Mouse (Mus musculus): ENCODE results near the gene Secisbp2l. TPM values are rescaled to one million over a fixed set of nuclear protein-coding genes. Genes with fewer than 3 reads are reported as not detected.

Secisbp2l gene
- polyA plus RNA-seq, 1 experiment from 2014 or later = 5.7 TPM

DNA sequence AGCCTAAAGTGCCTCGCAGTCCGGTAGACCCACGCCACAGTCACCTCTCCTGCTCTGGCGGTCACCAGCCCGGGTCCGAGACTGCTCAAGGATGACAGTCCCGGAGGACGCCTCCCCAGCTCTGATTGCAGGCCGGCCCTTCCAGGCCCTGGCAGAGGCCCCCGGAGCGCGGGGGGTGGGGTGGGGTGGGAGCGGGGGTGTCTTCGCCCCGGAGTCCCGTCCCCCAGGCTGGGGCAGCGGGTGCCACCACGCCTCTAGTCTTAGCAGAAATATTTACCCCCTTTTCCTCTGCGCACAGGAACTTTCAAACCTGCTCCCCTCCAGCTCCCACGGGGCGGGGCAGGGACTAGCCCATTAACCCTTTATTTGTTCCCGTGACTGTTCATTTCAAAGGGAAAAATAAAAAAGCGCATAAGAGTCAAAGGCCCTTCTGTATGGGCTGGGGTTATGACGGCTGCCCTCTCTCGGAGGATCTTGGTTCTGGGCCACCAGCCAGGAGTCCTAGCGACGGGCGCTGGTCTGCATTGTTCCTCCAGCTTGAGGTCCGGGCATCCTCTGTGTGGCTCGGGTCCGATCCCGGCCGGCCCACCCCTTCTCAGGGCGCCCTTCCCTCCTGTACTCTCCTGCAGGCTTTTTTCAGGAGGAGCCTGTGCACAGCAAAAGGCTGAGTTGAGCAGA is 59.1 kb downstream of the Secisbp2l start:
- H3K9me3 ChIP-seq (ENCODE audit: low read length) = no peaks in the 10 kb centered on the region
- peaks cover 49% of the 10 kb centered on the region for H3K27me3 ChIP-seq (ENCODE audit: insufficient read depth, low read length)
- peak overlapping the region; percentile 41; the same call in 1 of the 2 replicates for H3K9ac ChIP-seq (replicated peaks)
- H3K27ac ChIP-seq (ENCODE audit: low read depth) = no peak overlapping the region
- peaks cover 14% of the 10 kb centered on the region for H3K4me1 ChIP-seq (ENCODE audit: insufficient read depth)
- peak overlapping the region; percentile 86 for H3K4me2 ChIP-seq (ENCODE audit: low read depth, low read length)
- H3K36me3 ChIP-seq (replicated peaks; ENCODE audit: insufficient read depth, low read length) = no peaks in the 10 kb centered on the region
- 1% methylated on average over 34 of the region's 34 CpGs for WGBS (ENCODE audit: insufficient replicate concordance)
- H3K4me3 ChIP-seq (ENCODE audit: low read depth, low read length) = peak overlapping the region; percentile 42
- TF ChIP-seq EP300 (IDR thresholded peaks at IDR 0.05; ENCODE audit: low read depth) (no peak), CTCF (IDR thresholded peaks at IDR 0.05; ENCODE audit: low read depth) (peak; percentile 38)
- DNase-seq (peak; percentile 42), ATAC-seq (peak; percentile 62)

DNA sequence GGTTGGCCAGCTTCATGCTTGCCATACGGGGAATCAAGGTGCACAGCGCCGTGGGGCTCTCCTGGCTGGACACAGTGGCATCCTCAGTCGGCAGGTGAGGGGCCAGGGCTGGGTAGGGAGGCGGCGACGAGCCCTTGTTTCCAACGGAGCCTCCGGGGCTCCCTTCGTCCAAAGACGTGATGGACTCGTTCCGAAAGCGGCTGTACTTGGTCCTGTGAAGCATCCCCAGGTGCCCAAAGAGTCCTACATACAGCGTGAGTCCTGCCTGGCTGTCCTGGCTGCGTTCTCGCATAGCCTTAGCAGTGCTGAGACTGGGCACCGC is 59.6 kb downstream of the Secisbp2l start:
- H3K27ac ChIP-seq (ENCODE audit: low read depth) = no peak overlapping the region
- peak overlapping the region; percentile 86 for H3K4me2 ChIP-seq (ENCODE audit: low read depth, low read length)
- no peaks in the 10 kb centered on the region for H3K9me3 ChIP-seq (ENCODE audit: low read length)
- H3K4me3 ChIP-seq (ENCODE audit: low read depth, low read length) = peak overlapping the region; percentile 42
- H3K36me3 ChIP-seq (replicated peaks; ENCODE audit: insufficient read depth, low read length) = no peaks in the 10 kb centered on the region
- TF ChIP-seq EP300 (IDR thresholded peaks at IDR 0.05; ENCODE audit: low read depth) = no peak
- ATAC-seq (0 out of 2 replicates have a peak, but pooled peaks have one; percentile 25), DNase-seq (no peak)
- no peak overlapping the region; the same call in 1 of the 2 replicates for H3K9ac ChIP-seq (replicated peaks)
- WGBS (ENCODE audit: insufficient replicate concordance) = 2% methylated on average over 18 of the region's 18 CpGs
- peaks cover 49% of the 10 kb centered on the region for H3K27me3 ChIP-seq (ENCODE audit: insufficient read depth, low read length)
- H3K4me1 ChIP-seq (ENCODE audit: insufficient read depth) = peaks cover 14% of the 10 kb centered on the region

DNA sequence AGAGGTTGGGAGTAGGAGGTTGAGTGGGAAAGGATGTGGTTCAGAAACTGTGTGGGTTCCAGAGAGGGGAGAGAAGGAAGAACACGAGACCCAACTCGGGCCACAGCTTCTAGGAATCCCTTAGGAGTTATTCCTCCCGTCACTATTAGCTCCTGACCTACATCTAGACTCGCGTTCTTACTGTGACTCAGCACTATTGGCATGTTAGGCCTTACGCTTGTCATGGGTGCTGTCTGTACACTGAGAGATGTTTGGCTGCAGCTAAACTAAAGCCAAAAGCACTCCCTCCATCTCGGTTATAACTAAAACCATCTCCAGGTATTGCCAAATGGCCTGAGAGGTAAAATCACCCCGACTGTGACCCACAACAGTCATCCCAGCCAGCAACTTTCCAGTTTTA is 66.1 kb downstream of the Secisbp2l start:
- ATAC-seq (no peak), DNase-seq (no peak)
- peaks cover 14% of the 10 kb centered on the region; the same call in 1 of the 2 replicates for H3K27me3 ChIP-seq (ENCODE audit: insufficient read depth, low read length)
- WGBS (ENCODE audit: insufficient replicate concordance) = 81% methylated on average over 8 of the region's 8 CpGs
- TF ChIP-seq CTCF (IDR thresholded peaks at IDR 0.05; ENCODE audit: low read depth) = no peak
- TF ChIP-seq EP300 (IDR thresholded peaks at IDR 0.05; ENCODE audit: low read depth) = no peak
- H3K4me1 ChIP-seq (ENCODE audit: insufficient read depth) = no peaks in the 10 kb centered on the region
- no peaks in the 10 kb centered on the region for H3K9me3 ChIP-seq (ENCODE audit: low read length)
- no peak overlapping the region for H3K4me3 ChIP-seq (ENCODE audit: low read depth, low read length)
- H3K9ac ChIP-seq (replicated peaks) = no peak overlapping the region
- H3K36me3 ChIP-seq (replicated peaks; ENCODE audit: insufficient read depth, low read length) = no peaks in the 10 kb centered on the region
- H3K4me2 ChIP-seq (ENCODE audit: low read depth, low read length) = no peak overlapping the region
- no peak overlapping the region for H3K27ac ChIP-seq (ENCODE audit: low read depth)

DNA sequence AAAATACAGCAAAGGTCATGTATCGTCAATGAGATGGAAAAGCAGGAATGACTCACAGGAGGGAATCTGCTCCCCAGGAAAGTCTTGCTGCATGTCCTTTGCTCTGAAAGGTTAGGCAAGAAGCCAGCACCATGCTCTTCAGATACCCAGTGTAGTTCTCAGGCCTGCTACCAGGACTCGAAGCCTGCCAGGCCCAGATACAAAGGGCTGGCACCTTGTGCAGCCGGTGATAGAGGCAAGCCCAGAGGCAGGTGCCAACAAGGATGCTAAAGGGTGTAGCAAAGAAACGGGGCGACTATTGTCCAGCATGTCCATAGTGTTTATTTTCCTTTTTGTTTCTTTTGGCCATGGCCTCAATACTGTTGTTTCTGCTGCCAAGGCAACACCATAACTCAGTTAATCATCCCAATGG is 76.2 kb downstream of the Secisbp2l start:
- Histone ChIP-seq H3K9me3 (ENCODE audit: low read length) (no peaks in the 10 kb centered on the region), H3K4me2 (ENCODE audit: low read depth, low read length) (no peak overlapping the region), H3K4me3 (ENCODE audit: low read depth, low read length) (no peak overlapping the region), H3K27me3 (ENCODE audit: insufficient read depth, low read length) (no peaks in the 10 kb centered on the region), H3K36me3 (replicated peaks; ENCODE audit: insufficient read depth, low read length) (no peaks in the 10 kb centered on the region), H3K9ac (replicated peaks) (no peak overlapping the region), H3K4me1 (ENCODE audit: insufficient read depth) (no peaks in the 10 kb centered on the region), H3K27ac (ENCODE audit: low read depth) (no peak overlapping the region)
- TF ChIP-seq CTCF (IDR thresholded peaks at IDR 0.05; ENCODE audit: low read depth) (no peak), EP300 (IDR thresholded peaks at IDR 0.05; ENCODE audit: low read depth) (no peak)
- no peak for ATAC-seq
- DNase-seq = no peak
- 71% methylated on average over 5 of the region's 5 CpGs for WGBS (ENCODE audit: insufficient replicate concordance)

DNA sequence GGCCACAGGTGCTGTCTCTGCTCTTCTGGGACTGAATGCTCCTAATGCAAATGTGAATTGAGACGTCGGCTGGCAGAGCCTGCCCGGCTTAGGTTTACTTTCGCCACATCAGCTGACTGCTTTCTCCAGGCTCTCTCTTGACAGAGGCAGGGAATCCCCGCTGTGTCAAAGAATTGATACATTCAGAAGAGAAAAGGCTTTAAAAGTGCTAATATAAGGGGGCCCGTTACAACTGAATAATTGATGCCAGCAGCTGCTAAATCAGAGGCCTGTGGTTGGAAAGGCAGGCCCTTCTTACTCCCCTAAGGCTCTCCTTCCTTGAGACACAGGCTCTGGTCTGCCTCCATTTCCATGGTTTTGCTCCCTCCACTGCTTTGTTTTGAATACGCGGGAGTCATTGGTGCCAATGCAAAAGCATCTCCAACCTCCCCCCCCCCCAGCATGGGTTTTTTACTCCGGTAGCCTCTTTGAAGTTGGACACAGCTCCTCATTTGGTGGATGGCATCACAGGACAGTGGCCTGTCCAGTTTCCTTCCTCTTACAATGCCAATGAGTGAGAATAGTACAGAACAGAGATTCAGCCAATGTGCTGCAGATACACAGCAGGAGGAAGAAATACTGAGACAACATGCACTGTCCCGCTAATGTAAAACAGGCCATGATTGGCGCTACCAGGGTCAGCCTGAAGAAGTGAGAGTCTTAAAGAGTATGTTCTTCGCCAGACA is 77.6 kb downstream of the Secisbp2l start:
- TF ChIP-seq EP300 (IDR thresholded peaks at IDR 0.05; ENCODE audit: low read depth) (no peak), CTCF (IDR thresholded peaks at IDR 0.05; ENCODE audit: low read depth) (no peak)
- Histone ChIP-seq H3K4me3 (ENCODE audit: low read depth, low read length) (no peak overlapping the region), H3K9me3 (ENCODE audit: low read length) (no peaks in the 10 kb centered on the region), H3K36me3 (replicated peaks; ENCODE audit: insufficient read depth, low read length) (no peaks in the 10 kb centered on the region), H3K9ac (replicated peaks) (no peak overlapping the region), H3K4me1 (ENCODE audit: insufficient read depth) (no peaks in the 10 kb centered on the region), H3K27me3 (ENCODE audit: insufficient read depth, low read length) (no peaks in the 10 kb centered on the region), H3K27ac (ENCODE audit: low read depth) (no peak overlapping the region), H3K4me2 (ENCODE audit: low read depth, low read length) (no peak overlapping the region)
- 72% methylated on average over 12 of the region's 12 CpGs for WGBS (ENCODE audit: insufficient replicate concordance)
- DNase-seq = no peak
- ATAC-seq = no peak

DNA sequence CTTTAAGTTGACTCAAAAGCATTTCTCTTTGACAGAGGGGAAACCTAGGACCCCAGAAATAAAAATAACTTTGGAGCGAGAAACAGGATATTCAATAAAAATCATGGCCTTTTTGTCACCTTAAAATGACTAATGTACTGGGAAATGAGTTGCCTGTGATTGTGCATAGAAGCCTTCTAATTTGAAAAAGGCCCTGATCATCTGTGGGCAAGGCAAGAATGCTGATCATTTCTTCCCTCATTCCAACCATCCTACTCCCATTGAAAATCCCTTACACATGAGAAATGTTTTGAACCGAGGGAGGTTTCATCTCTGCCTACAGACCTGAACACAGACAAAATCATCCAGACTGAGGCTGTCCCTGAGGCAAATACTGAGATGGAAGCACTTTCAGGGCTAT is 79.8 kb downstream of the Secisbp2l start:
- Histone ChIP-seq H3K4me1 (ENCODE audit: insufficient read depth) (no peaks in the 10 kb centered on the region), H3K9me3 (ENCODE audit: low read length) (no peaks in the 10 kb centered on the region), H3K4me2 (ENCODE audit: low read depth, low read length) (no peak overlapping the region), H3K36me3 (replicated peaks; ENCODE audit: insufficient read depth, low read length) (no peaks in the 10 kb centered on the region), H3K4me3 (ENCODE audit: low read depth, low read length) (no peak overlapping the region), H3K9ac (replicated peaks) (no peak overlapping the region), H3K27me3 (ENCODE audit: insufficient read depth, low read length) (no peaks in the 10 kb centered on the region), H3K27ac (ENCODE audit: low read depth) (no peak overlapping the region)
- no peak for DNase-seq
- TF ChIP-seq CTCF (IDR thresholded peaks at IDR 0.05; ENCODE audit: low read depth) (no peak), EP300 (IDR thresholded peaks at IDR 0.05; ENCODE audit: low read depth) (no peak)
- ATAC-seq = no peak
- 73% methylated on average over 2 of the region's 2 CpGs for WGBS (ENCODE audit: insufficient replicate concordance)
